13 mouse cellular contexts compared by ENCODE assay signal in genomic region chr14:34442531-34442930, GRCm38 (mm10).
DNase-seq lines count a peak whose midpoint lies in the region; ATAC-seq and TF ChIP-seq lines count a peak whose summit lies in the region.
"Had no signal": no experiment of that assay in that cellular context is flagged by ENCODE, and none has a peak within 500 bp of the region (broad histone marks: within the 10 kb centered on the region; RNA-seq: fewer than 3 reads in every experiment).

No protein-coding gene starts in this region.

- peaks cover 20% of the 10 kb centered on the region for H3K36me3 ChIP-seq in kidney, embryonic 16.5 days (ENCODE audit: insufficient read depth, low read length)
- peaks cover 21% of the 10 kb centered on the region for H3K36me3 ChIP-seq in embryonic facial prominence, embryonic 15.5 days
- H3K36me3 ChIP-seq in myocyte (ENCODE audit: control insufficient read depth, insufficient read depth) = peaks cover 17% of the 10 kb centered on the region
- peaks cover 8% of the 10 kb centered on the region for H3K36me3 ChIP-seq in liver, postnatal 0 days (replicated peaks; ENCODE audit: insufficient read depth, low read length)

- H3K79me2 ChIP-seq in myocyte (ENCODE audit: control insufficient read depth, insufficient read depth) = peaks cover 3% of the 10 kb centered on the region

- TF ChIP-seq POLR2A in myocyte (IDR thresholded peaks at IDR 0.05; ENCODE audit: insufficient read length, low read depth) = no peak

- peak overlapping the region; percentile 40; the same call in 1 of the 2 replicates for H3K27ac ChIP-seq in kidney, embryonic 16.5 days (ENCODE audit: low read length)
- H3K27ac ChIP-seq in embryonic facial prominence, embryonic 15.5 days (replicated peaks) = no peak overlapping the region
- no peak overlapping the region for H3K27ac ChIP-seq in liver, postnatal 0 days (ENCODE audit: low read depth)
- H3K27ac ChIP-seq: intestine, embryonic 15.5 days; liver, embryonic 13.5 days had no signal

- no peak overlapping the region for H3K4me3 ChIP-seq in kidney, embryonic 16.5 days (ENCODE audit: low read length)
- no peak overlapping the region for H3K4me3 ChIP-seq in embryonic facial prominence, embryonic 15.5 days (replicated peaks)
- no peak overlapping the region for H3K4me3 ChIP-seq in myocyte
- no peak overlapping the region for H3K4me3 ChIP-seq in liver, postnatal 0 days (ENCODE audit: low read depth, low read length)
- H3K4me3 ChIP-seq: intestine, embryonic 15.5 days; liver, embryonic 13.5 days had no signal

- TF ChIP-seq EP300 in liver, postnatal 0 days (IDR thresholded peaks at IDR 0.05; ENCODE audit: low read depth) = no peak

- ATAC-seq in kidney, embryonic 16.5 days (ENCODE audit: low FRiP score, low TSS enrichment) = no peak
- ATAC-seq in embryonic facial prominence, embryonic 15.5 days (ENCODE audit: insufficient number of reproducible peaks, low FRiP score, low TSS enrichment, low read depth) = peak; percentile 29; the same call in 1 of the 2 replicates
- ATAC-seq in liver, postnatal 0 days = no peak
- ATAC-seq: intestine, embryonic 15.5 days had no signal

- 0 out of 2 replicates have a peak, but pooled peaks cover 3% of the 10 kb centered on the region for H3K9me3 ChIP-seq in kidney, embryonic 16.5 days (ENCODE audit: low read length)
- H3K9me3 ChIP-seq in embryonic facial prominence, embryonic 15.5 days (replicated peaks) = no peaks in the 10 kb centered on the region
- H3K9me3 ChIP-seq in liver, postnatal 0 days (ENCODE audit: low read length) = no peaks in the 10 kb centered on the region
- H3K9me3 ChIP-seq: intestine, embryonic 15.5 days; liver, embryonic 13.5 days had no signal

- no peaks in the 10 kb centered on the region for H3K27me3 ChIP-seq in kidney, embryonic 16.5 days (ENCODE audit: insufficient read depth, low read length)
- H3K27me3 ChIP-seq in embryonic facial prominence, embryonic 15.5 days = no peaks in the 10 kb centered on the region
- H3K27me3 ChIP-seq in myocyte (ENCODE audit: control insufficient read depth, insufficient read depth, insufficient read length) = no peaks in the 10 kb centered on the region
- H3K27me3 ChIP-seq in liver, postnatal 0 days (ENCODE audit: insufficient read depth, low read length) = no peaks in the 10 kb centered on the region
- H3K27me3 ChIP-seq: intestine, embryonic 15.5 days; liver, embryonic 13.5 days had no signal

- H3K4me1 ChIP-seq in kidney, embryonic 16.5 days (ENCODE audit: insufficient read depth, low read length) = 0 out of 2 replicates have a peak, but pooled peaks cover 5% of the 10 kb centered on the region
- peaks cover 17% of the 10 kb centered on the region for H3K4me1 ChIP-seq in embryonic facial prominence, embryonic 15.5 days
- H3K4me1 ChIP-seq in liver, postnatal 0 days (ENCODE audit: insufficient read depth) = no peaks in the 10 kb centered on the region
- H3K4me1 ChIP-seq: intestine, embryonic 15.5 days; liver, embryonic 13.5 days had no signal

- no peak overlapping the region for H3K4me2 ChIP-seq in kidney, embryonic 16.5 days (replicated peaks; ENCODE audit: low read depth, low read length)
- no peak overlapping the region for H3K4me2 ChIP-seq in embryonic facial prominence, embryonic 15.5 days (replicated peaks)
- no peak overlapping the region for H3K4me2 ChIP-seq in myocyte (ENCODE audit: low read depth)
- no peak overlapping the region for H3K4me2 ChIP-seq in liver, postnatal 0 days (ENCODE audit: low read depth, low read length)
- H3K4me2 ChIP-seq: intestine, embryonic 15.5 days; liver, embryonic 13.5 days had no signal

- 45% methylated on average over 4 of the region's 4 CpGs for WGBS in kidney, embryonic 16.5 days
- WGBS in embryonic facial prominence, embryonic 15.5 days = 54% methylated on average over 4 of the region's 4 CpGs
- 73% methylated on average over 4 of the region's 4 CpGs for WGBS in liver, postnatal 0 days (ENCODE audit: insufficient replicate concordance)

- intact Hi-C loops in gastrocnemius, postnatal 36 days (cut with DNase I) = no loop called here

- TF ChIP-seq CTCF in liver, postnatal 0 days (IDR thresholded peaks at IDR 0.05; ENCODE audit: low read depth) = no peak

- H3ac ChIP-seq in myocyte (ENCODE audit: control insufficient read depth, insufficient read length) = no peak overlapping the region

- peak; percentile 28 for DNase-seq in gastrocnemius, postnatal 25 days
- no peak for DNase-seq in gastrocnemius, postnatal 36 days
- DNase-seq in kidney, postnatal 25 days = no peak
- no peak for DNase-seq in liver, postnatal 0 days
- DNase-seq in right cerebral cortex, postnatal 14 days = no peak
- DNase-seq: adrenal gland, adult 2 months; cerebellum, adult 9-11 months; liver, embryonic 13.5 days; lung, postnatal 14 days had no signal

- H3K9ac ChIP-seq in kidney, embryonic 16.5 days (replicated peaks; ENCODE audit: low read length) = no peak overlapping the region
- H3K9ac ChIP-seq in embryonic facial prominence, embryonic 15.5 days = no peak overlapping the region
- H3K9ac ChIP-seq in liver, postnatal 0 days (replicated peaks) = no peak overlapping the region
- H3K9ac ChIP-seq: intestine, embryonic 15.5 days; liver, embryonic 13.5 days had no signal

TF ChIP-seq in myocyte, 11 proteins besides CTCF, POLR2A, EP300 and RAD21:
- peak; percentile 82 for TF ChIP-seq TCF12 (IDR thresholded peaks at IDR 0.05; ENCODE audit: insufficient read depth, poor library complexity, severe bottlenecking)
- peak; percentile 59 to 88 (median 79) for TF ChIP-seq MYOD1 (IDR thresholded peaks at IDR 0.05; ENCODE audit: control insufficient read depth in 1 of 3, insufficient read length in 2 of 3, low read depth in 2 of 3)
- TF ChIP-seq MAX (IDR thresholded peaks at IDR 0.05; ENCODE audit: low read depth) = no peak
- TF ChIP-seq MYOG (IDR thresholded peaks at IDR 0.05; ENCODE audit: control insufficient read depth in 1 of 3, insufficient read depth in 1 of 3, insufficient read length in 2 of 3, low read depth in 2 of 3) = peak; percentile 40 to 89 (median 88)
